Mouse (Mus musculus) spleen, postnatal 36 days (tissue): Measurements from ENCODE around the gene Fam222a.

Experiments used
- DNase-seq, 2 experiments: peaks; one replicate each; pipeline ENCODE4 v3.0.0; 2022; ENCODE audit warnings: low spot score in 2 of 2, mixed read lengths in 1 of 2

Fam222a gene

DNA sequence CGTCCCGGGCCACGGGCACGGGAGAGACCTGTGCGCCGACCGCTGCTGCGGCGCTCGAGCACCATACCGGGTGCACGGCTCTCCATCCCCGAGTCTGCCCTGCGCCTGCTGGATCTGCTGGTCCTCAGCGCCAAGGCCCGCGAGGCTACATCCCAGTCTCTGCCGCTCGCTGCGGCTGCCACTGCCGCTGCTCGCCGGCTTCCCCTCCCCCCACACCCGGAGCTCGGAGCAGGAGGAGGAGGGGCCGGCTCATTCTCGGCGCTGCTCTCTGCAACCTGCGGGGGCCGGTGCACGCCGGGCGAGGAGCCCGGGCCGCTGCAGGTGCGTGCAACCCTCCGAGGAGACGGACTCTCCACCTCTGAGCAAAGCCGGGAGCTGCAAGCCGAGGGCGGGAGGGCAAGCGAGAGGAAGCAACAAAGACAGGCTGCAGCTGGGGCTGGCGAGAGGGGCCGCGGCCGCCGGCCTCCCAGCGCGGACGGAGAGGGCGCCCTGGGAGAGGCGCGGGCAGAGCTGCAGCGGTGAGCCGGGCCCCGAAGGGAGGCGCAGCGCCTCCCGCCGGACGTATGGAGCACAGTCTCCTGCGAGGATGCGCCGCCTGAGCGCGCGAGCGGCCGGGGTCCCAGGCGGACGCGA, at the start of gene Fam222a:
Gene Fam222a, plus strand, starts transcription at position 452 of the 633 bp plus-strand sequence.
- DNase-seq: peak; percentile 61 to 65

DNA sequence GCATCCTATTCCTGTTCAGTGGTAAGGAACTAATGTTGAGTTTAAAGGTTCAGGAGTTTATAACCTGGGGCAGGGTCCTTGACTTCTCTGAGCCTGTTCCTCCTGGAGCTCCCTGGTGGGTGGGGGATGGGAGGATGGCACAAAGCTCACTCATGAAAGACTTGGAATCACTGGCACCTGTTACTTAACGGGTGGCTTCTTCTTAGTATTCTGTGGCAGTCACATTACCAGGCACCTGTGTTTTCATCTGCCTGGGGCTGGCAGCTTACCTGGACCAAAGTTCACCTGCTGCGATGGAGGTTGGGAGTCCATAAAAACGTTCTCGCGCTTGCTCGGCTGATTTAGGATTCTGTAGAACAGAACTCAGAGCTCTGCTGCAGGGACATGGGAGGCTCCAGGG, 39.5 kb upstream of the Fam222a start:
- DNase-seq: no peak

DNA sequence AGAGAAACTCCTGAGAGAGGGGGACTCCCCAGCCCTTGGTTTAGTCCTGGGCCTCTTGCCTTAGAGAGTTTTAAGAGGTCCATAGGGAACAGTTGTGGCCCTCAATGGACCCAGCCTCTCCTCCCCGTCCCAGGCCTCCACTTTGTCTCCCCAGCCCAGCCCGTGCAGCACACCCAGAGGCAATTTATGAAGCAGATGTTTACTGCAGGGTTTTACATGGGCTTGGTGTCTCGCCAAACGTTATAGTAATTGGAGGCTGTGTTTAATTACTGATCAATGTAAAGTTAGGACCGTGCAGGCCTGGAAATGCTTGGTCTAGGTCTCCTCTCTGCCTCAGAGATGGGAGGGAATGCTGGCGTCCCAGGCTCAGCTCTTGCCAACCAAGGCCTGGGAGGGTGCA, 37.5 kb upstream of the Fam222a start:
- no peak for DNase-seq

DNA sequence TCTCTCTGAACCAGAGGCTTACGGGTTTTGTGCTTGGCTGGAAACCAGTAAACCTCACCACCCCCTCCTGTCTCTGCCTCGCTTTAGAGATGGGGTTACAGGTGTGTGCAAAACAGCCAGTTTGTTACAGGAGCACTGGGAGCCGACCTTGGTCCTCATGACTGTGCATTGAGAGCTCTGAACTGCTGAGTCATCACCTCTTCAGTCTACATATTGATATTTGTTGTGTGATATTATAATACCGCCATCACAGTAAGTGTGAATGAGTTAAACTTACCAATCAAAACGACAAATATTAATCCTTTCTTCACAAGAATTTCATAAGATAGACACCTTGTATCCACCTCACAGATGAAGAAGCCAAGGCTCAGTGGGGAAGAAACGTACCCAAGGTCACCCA, 35.8 kb upstream of the Fam222a start:
- DNase-seq: no peak

DNA sequence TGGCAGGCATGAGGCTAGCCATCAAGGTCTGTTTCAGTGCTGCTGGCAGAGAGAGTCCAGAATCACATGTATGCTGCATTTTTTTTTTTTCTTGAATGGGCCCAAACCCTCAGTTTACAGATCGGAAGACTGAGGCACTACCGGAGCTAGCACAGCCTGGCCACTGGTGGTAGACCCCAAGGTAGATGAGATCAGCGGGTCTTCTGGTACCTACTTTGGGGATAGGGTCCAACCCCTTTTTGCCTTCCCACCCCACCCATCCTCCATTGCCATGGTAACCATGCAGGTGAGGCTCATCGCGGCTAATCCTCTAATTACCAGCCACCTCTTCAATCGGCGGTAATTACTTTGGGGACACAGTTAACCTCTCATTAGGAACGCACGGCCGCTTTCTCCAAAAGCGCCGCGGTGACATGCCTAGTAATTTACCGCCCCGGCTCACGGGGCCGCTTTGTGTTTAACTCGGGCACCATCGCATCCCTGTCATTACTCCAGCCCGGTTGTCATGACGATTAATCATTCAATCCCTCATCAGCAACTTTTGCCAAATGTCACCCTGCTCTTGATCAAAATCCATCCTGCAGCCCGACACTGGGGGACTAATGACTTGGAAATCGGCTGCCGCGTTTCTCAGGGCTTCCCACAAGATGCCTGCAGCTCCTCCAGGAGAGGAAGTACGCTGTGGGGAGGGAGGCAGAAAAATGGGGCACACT, 30.4 kb upstream of the Fam222a start:
- no peak for DNase-seq

DNA sequence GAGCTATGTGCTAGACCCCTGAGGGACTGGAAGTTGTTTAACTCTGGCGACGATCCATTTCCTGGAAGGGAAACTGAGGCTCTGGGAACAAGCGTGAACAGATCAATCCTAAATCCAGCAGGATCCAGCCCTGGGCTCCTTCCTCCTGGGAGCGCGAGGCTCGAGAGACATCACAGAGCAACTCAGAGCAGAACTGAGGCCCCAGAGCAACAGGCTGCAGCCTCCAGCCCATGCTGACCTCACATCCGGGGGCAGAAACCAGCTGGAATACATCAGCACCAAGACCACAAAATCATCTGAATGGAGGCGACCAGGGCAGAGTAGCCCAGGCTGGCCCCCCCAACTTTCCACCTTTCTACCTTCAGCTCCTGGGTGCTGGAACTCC, 29.8 kb upstream of the Fam222a start:
- DNase-seq: no peak

DNA sequence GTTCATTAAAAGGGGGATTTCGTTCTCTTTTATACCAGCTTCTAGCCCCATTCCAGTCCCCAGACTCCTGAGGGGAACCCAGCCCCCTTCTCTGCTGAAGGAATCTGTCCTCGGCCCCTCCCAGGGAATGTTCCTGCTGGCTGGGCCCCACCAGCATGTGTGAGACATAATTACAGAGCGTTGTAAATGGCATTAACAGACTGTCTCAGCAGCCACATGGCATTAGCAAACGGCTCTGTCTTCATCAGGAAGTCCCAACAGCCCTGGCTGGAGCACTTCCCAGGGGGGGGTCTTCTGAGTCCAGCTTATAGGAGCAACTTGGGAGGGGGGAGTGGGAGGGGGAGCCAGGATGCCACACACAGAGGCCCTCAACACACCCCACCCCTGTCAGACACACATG, 29.1 kb upstream of the Fam222a start:
- DNase-seq: no peak

DNA sequence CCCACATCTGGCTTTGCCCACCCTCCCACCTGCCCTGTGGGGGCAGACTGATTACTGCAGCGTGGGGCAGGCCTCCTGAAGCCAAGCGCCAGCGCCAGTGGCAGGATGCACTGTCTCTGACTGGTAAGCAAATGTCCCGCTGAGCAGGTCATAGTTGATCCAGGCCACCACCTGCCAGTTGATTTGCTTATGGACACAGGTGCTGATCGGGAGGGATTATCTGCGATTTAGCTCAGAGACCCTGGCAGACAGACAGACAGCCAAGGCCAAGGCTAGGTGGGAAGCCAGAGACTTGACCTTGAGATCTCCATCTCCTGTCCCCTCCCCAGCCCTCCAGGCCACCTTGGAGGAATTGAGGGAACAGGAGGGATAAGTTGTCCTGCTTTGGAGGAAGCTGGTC, 28.1 kb upstream of the Fam222a start:
- DNase-seq: no peak

DNA sequence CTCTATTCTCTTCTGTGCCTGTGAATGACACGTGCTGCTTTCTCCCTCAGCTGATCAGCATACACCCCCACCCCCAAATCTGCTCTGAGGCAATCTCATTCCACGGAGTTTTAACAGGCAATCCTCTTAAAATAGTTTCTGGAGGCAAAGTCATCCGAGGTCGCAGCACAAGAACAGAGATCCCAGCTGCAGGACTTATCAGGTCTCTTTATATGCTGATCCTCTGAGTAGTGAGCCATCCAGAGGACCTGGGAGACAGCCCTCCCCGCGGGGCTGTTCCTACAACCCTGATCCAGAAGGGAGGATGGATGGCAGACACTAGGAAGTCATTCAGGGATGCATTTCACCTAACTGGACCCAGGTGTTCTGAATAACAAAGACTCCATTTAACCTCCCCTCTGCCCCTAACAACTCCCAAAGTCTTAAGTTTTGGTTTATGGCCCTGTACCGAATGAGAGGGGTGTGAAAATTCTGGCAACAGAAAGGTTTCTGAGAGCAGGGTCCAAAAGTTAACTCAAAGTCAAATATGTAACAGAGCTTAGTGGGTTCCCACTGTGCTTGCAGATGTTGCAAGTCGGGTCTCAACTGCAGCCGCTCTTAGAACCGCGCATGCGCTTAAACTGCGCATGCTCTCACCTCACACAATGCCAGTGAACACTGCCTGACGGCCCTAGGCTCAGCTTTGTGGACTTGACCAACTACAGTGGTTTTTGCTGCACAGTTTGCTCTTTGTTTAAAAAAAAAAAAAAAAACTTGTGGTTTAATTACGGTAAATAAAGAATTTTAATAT, 26.0 kb upstream of the Fam222a start:
- no peak for DNase-seq

DNA sequence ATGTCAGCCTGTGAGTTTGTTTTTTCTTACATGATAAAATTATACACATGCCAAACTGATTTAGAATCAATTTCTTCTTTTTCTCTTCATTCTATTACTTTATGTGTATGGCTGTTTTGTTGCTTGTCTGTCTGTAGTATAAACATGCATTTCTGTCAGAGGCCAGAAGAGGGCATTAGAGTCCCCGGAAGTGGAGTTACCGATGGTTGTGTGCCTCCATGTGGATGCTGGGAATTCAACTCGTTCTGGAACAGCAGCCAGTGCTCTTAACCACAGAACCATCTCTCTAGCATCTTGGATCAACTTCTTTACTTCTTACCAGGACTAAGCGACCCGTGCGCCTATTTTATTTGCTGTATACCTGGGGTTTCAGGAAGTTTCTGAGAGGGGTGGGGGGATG, 24.2 kb upstream of the Fam222a start:
- no peak for DNase-seq

DNA sequence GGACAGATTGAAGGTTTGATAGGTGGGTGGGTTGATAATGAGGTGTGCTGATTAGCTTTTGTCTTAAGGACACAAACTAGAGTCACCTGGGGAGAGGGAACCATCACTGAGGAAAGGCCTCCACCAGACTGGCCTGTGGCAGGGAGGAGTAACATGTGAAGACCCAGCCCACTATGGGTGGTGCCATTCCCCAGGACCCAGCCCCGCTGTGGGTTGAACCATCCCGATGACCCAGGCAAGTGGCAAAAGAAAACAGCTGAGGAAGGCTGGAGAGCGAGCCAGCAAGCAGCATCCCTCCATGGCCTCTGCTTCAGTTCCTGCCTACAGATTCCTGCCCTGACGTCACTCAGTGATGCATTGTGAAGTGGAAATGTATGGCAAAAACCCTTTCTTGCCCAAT, 23.6 kb upstream of the Fam222a start:
- DNase-seq: no peak

DNA sequence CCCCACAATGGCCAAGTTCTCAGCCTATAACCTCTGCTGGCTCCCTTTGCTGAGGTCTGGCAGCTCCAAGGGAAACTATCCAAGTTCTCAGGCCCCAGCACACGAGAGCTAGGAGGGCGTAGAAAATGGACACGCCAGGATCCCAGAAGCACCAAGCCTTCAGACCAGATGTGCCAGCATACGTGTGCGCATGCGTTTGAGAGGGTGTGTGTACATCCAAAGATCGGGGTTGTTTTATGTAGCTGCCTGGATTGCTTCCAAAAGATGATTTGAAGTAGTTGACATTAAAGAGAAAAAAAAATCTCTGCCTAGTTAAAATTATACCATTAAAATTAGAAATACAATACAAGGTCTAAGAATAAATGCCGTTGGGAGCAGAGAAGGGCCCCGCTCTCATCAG, 22.7 kb upstream of the Fam222a start:
- DNase-seq: no peak

DNA sequence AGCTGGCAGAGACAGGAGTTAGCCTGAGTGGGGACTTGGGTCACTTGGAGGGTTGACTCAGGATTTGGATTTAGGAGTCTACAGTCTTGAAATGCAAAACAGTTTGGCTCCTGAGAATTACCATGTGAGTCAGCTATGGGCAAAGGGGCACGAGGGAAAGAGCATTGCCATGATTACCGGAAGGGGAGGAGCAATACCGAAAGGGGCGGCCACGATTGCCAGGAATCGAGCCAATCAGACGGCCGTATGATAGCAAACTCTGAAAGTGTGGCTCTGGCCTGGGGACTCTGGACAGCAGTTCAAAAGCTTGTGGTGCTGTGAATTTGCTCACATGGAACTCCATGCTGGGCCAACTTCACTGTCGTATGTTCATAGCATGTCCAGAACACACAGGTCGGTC, 18.8 kb upstream of the Fam222a start:
- DNase-seq: no peak

DNA sequence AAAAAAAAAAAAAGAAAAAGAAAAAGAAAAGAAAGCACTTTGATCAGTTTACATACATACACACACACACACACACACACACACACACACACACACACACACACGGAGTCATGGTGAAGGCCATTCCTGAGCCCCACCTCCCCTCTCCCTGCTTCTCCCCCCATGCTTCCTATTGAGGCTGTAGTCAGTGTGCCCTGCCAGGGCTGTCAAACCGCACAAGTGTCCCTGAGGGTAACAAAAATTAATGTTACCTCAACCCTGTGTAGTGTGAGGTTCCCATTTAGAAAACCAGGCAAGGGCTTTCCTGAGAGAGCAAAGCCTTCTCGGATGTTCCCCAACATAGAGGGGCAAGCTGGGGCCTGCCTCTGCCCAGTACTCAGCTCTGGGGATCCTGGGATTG, 18.0 kb upstream of the Fam222a start:
- DNase-seq: no peak

DNA sequence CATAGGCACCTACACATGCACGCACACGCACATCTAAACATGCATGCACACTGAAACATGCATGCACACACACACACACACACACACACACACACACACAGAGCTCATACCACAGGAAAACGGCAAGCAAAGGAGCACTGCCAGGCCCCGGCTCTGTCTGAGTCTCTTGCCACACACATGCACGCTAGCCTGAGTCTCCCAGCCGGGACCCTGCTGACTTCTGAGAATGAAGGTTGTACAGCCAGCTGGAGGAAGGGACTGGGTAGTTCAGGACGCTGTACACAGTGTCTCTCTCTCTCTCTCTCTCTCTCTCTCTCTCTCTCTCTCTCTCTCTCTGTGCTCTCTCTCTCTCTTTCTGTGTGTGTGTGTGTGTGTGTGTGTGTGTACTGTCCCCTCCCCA, 17.4 kb upstream of the Fam222a start:
- DNase-seq: no peak

DNA sequence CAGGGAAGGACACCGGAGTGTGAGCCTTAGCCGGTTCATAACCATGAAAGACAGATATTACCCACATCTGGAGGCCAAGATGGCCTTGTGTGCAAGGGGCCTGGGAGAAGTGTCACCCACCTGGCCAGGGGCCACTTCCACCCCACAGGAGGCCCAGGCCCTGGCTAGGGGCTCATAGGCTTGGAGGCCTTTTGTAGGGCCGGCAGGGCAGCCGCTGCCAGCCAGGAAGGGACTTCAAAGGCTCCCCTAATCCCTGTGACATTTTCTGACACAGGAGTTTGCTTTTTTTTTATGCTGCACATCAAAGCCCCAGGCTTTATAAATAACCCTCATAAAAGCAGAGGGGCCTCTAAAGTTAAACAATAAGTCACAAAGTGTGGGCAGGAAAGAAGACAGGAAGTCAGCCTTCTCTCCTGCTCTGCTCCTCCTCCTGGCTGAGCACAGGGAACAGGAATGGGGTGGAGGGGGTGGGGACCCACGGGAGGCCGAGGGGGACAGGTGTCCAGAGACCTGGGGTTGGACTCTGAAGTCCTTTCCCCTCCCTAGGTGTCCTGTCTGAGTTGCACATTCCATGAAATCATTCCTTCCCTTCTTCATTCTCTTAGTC, 16.8 kb upstream of the Fam222a start:
- DNase-seq: no peak

DNA sequence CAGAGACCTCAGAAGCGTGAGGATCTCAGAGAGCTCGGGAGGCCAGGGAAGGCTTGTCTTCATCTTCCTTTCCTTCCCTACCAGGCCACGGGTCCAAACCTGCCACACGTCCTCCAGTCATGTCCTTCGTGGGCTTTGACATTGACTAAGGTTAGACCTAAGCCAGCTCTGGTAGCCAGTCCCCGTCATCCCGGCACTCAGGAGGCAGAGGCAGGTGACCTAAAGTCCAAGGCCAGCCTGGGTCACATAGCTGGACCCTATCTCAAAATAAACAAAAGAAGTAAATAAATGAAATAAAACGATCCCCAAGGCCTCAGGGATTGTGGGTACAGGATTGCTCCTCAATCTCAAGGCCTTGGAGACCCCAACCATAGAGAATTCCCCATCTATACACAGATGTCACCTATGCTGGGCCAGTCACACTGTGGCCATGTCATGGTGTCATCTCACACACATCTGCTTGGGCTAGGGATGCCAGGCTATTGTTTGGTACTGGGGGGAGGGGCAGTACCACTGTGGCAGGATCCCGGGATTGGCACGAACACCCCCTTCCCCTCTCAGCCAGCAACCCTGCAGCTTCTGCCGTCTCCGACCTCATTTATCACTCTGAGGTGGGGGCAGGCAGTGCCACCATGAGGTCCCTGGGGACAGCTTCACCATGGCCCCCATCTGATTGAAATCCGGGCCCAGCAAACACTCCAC, 15.2 kb upstream of the Fam222a start:
- no peak for DNase-seq

DNA sequence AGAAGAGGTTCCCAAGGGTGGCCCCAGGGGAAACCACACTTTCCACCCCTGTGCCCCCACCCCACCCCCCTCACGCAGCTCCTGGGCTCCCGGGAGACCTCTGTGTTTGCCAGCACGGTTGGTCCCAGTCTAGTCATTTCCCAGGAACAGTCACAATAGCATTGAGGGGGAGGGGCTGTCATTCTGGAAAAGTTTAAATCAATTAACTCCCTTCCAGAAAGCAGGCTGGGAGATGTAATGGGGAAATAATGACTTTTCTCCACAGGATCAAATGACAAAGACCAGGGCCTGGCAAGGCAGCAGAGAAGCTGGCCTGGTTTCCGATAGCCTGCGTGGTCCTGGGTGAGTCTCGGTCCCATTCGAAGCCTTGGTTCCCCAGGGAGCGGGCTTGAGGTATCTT, 14.1 kb upstream of the Fam222a start:
- no peak for DNase-seq

DNA sequence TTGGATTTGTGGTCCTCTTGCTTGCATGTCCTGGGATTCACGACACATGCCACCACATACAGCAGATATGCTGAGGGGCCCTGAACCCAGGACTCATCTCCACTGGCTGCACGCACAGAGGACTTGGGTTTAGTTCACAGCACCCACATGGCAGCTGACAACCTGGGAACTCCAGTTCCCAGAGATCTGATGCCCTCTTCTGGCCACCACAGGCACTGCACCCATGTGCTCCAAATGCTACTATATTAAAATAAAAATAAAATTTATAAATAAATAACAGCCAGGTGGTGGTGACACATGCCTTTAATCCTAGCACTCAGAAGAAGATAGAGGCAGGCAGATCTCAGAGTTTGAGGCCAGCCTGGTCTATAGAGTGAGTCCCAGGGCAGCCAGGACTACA, 12.4 kb upstream of the Fam222a start:
- no peak for DNase-seq

DNA sequence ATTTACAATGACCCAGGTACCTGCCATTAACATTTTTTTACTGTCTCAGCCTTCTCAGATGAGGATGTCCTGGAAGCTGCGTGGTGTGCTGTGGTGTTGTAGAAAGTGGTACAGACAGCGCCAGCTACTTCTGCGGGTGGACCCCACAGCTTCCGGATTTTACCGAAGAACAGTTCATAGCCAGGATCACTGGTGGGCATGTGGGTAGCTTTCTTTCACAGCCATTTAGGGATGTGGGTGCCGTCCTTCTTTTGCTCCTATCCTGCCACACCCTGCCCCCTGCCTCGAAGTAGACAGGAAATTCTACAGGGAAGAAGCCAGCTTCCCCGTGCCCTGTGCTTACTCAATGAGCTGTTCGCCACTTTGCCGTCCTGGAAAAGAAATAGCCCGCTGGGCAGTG, 11.7 kb upstream of the Fam222a start:
- DNase-seq: no peak

DNA sequence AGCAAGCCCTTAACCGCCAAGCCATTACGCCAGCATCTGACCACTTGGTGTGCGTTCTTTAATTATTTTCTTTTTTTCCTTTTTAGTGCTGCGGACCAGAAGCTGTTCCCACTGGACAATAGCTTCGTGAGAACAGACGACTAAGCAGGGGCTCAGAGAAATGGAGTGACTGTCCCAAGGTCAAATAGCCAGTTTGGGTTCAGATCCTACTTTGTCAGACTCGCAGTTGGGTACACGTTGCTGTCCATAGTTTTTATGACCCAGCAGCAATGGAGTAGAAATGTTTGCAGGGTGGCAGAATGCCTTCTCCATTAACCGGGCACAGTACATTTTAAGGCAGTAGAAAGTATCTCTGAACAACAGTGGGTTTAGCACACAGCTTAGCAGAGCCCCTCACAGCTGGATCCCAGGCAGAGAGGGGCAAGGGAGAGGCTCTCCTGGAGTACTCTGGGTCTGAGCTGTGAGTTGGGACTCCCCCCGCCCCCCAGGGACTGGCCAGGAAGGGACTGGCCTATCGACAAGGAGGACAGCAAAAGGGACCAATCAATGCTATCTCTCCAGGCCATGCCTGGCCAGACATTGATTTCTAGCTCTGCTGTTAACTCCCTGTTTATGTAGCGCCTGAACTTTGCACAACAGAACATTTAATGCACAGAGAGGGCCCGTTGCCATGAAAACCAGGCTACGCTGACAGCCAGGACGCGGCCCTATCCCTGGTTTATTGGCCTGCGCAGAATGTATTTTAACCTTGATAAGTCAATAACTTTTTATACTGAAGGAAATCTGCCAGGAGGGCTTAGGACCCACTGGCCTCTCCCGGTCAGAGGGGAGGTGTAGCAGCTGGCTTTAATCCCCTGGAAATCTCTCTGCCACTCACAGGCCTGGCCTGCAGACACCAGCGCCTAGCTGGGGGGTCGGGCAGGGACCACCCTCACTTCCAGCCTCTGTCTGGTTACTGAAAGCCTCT, 9.8 kb upstream of the Fam222a start:
- DNase-seq: no peak
